Mouse (Mus musculus): ENCODE data around the gene Iffo1.

Gene Iffo1

GRCm38 (mm10) chr6:125192016-125192714 lies 47.1 kb downstream of the Iffo1 start:
- in situ Hi-C loops (cut with MboI, MseI) = no loop called here

- in situ Hi-C loops (cut with MboI, MseI) = no loop called here
Observed at GRCm38 (mm10) chr6:125192841-125193240, 47.8 kb downstream of the Iffo1 start.

DNA sequence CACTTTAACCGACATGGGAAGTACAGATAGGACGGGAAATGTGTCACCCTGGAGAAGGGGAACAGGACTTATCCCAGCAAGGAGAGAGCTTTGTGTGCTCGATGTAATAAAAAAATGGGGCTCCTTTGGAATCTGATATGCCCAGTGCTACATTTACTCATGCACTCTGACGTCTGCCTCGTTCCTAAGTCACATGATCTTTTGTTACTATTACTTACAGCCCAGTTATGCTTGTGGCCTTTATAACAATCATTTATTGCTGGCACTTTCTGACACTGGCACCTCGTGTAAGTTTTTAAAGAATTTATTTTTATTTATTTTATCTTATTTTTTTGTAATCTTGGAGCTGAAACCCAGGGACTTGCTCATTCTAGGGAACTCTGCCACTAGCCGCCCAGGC lies 48.3 kb downstream of the Iffo1 start:
- in situ Hi-C loops (cut with MboI, MseI) = no loop called here

DNA sequence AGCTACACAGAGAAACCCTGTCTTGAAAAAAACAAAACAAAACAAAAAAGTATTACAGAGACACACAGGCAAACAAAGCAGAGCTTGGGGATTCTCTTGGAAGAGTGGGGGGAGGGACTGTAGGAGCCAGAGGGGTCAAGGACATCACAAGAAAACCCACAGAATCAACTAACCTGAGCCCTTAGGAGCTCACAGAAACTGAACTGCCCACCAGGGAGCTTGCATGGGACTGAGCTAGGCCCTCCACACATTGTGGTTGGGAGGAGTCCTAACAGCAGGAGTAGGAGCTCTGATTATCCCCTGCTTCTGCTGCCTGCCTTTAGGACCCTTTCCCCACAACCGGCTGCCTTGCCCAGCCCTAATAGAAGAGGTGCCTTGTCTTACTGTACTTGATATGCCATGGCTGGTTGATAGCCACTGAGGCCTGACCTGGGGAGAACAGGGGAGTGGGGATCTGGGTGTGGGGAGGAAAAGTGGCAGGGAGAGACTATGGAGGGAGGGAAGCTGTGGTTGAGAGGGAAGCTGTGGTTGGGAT lies 50.6 kb downstream of the Iffo1 start:
- in situ Hi-C loops (cut with MboI, MseI) = no loop called here

DNA sequence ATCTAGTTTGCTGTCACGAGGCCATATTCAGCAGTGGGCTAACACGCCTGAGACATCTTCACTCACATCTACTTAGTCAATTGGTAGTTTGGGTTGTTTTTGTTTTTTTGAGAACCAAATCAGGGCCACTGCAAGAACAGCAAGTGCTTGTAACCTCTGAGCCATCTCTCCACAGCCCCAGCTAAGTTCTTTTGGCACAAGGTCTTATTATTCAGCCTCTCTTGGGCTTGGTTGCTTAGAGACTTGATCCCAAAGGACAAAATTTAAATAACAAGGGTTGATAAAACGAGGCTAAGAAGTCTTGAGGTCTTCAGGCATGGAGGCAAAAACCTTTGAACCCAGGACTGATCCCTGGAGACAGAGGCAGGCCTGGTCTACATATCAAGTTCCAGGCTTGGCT lies 51.3 kb downstream of the Iffo1 start:
- in situ Hi-C loops (cut with MboI, MseI) = no loop called here

DNA sequence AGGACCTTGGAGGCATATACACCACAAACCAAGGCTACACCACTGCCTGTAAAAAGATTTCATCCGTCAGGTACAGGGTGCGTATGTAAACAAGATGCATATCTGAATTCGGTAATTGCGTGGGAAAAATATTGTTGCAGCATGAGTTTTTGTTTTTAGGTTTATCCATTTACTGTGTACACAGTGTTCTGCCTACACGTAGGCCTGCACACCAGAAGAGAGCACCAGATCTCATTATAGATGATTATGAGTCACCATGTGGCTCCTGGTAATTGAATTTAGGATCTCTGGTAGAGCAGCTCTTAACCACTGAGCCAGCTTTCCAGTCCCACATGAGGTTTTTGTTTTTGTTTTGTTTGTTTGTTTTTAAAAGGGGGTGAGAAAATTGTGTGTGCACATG lies 52.1 kb downstream of the Iffo1 start:
- in situ Hi-C loops (cut with MboI, MseI) = no loop called here

DNA sequence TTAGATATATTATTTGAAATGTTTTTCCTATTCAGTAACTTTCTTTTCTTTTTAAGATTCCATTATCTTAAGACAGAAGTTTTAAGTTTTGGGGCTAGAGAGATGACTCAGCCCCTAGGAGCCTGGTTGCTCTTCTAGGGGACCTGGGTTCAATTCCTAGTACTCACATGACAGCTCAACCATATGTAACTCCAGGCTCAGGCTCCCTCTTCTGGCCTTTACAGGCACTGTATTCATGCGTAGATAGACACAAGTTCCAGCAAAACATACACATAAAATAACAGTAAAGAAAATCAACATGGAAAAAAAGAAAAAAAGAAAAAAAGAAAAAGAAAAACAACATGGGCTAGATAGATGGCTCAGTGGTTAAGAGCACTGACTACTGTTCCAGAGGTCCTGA lies 65.4 kb downstream of the Iffo1 start:
- in situ Hi-C loops (cut with MboI, MseI) = no loop called here
